Mouse (Mus musculus) frontal cortex, postnatal 10 days (tissue): ENCODE results near the gene Unc45b.
A peak's percentile ranks its signal among the peaks of the same experiment; 100 is the strongest.
"Not testable (repeated sequence)": the region's sequence is repeated elsewhere in the genome, so short reads cannot be mapped to it uniquely, and the experiment has no call there.

Experiments
- DNase-seq, 2 experiments: peaks; one replicate each; pipeline ENCODE4 v3.0.0; 2022; ENCODE audit warnings: low spot score in 2 of 2, mixed read lengths in 1 of 2

Gene Unc45b

DNA sequence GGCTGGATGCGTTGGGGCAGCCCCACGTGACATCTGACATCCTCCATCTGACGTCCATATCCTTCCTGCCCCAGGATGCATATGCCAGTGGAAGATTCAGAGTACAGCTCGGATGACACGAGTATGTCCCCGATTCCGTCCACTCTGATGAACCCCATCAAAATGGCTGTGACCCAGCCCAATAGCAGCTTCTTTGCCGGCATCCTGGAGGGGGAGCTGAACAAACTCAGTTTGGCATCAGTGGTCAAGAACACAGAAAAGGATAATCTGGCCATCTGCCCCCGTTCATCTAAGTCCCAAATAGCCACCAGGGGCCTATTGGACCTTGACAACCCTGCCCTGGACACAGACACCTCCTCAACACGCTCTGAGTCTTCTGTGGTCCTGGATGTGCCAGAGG, 12.9 kb upstream of the Unc45b start:
- DNase-seq = no peak

DNA sequence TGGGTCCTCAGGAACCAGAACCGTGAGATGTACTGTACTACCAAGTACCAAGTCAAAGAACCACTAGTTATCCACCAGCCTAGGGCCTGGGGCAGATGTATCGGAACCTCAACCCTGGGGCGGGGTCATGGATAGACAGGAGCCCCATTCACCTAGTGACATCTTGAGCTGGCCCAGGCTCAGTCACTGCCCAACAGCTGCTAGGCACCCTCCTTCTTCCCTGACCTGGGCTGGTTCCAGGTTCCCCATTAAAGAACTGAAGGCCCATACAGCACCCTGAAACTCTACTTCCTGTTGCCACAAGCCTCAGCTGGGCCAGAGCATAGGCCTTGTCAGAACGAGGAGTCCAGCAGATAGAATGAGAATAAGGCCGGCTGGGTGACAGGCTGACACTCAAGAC, 10.6 kb upstream of the Unc45b start:
- no peak for DNase-seq

DNA sequence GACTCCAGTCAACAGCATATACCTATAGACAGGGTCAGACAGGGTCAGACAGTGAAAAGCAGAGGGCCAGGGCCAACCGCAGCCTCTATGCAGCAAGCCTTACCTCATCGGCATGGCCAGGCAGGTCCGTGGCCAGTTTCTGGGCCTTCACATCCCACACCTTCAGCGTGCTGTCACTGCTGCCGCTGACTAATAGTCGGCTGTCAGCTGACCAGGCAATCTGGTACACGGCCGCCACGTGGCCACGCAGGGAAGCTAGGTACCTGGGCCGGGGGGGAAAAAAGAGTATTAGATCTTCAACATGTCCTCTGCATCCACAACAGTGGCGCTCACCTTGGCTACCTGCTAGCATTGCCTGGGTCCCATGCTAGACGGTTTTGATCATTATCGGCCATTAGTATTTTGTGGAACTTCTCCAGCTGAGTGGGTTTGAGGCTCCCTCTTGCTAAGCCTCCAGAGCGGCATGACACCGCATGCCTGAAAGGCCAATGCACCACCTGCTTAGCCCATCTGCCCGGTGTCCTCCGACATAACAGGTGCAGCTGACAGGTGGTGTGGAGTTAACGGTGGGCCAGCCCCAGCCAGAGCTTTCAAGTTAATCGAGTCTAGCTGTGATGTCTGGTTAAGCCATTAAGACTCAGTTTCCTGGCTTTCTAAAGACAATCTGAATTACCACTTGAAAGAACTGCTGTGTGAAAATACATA, 8.6 kb upstream of the Unc45b start:
- no peak for DNase-seq

DNA sequence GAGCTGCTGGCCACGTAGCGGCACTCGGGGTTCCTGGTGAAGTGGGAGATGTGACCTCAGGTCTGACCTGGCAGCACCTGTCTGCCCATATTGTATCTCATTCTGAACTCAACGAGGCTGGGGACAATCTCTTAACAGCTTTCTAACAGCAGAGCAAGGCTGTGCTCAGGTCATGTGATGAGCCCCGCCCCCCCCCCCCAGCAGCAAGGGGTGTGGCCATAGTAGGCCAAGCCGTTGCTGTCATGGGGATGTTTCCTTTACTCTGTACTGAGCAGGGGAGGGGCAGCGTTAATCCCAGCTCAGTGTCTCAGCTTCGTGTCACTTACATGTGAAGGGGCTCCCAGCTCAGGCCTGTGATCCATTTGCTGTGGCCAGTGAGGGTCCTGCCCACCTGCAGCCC, 5.4 kb upstream of the Unc45b start:
- no peak for DNase-seq

DNA sequence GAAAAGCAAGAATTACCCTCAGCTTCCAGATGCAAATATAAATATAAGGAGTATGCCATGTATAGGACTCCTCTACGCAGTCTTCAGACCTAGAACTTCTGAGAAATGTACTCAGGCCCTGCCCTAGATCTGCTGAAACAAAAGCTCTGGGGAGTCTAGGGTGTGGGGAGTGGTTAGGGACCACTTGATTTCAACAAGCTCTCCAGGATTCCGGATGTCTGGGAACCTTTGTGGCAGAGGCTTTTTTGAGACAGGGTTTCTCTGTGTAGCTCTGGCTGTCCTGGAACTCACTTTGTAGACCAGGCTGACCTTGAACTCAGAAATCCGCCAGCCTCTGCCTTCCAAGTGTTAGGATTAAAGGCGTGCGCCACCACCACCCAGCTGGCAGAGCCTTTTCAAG, 4.5 kb upstream of the Unc45b start:
- no peak for DNase-seq

DNA sequence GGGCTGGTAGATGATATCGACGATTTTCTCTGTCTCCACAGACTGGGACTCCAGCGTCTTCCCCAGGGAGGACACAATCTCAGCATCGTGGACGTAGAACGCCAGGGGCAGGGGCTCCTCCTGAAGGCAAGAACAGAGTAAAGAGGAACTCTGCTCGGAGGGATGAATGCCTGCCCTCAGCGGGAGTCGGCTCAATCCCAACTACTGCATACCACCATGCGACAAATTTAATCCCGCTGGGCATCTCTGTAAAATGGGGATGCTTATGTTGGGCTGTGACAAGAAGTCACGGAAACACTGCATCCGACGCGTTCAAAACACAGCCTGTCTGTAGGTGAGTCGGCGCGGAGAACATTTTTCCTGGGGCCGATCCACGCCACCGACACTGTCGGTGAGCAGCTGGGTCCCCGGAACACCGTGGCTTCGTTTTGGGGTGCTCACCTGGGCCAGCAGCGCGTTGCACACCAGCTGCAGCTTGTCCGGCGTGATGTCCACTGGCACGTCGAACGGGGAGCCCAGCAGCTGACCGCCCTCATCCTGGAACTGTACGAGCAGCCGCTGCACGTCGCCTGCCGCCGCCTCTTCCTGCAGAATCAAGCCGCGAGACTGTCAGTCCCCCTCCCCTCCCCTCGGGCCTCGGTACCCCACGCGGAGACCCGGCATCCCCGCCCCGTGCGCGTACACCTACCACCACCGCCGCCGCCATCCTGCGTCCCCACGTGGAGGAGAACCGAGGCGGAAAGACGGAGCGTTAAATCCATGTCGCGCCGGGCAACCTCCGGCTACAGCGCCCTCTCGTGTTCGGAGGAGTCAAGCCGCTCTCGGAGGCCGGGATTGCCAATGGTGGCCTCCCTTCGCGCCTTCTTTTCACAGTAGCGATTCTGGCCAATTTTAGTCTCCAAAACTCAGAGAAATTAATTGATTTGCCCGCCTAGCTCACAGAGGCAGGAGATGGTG, 2.4 kb upstream of the Unc45b start, which contains the start of gene Nle1:
Nle1 (minus strand) TSS at position 761 of the 957 bp plus-strand sequence.
- peak; percentile 86 to 89 for DNase-seq

DNA sequence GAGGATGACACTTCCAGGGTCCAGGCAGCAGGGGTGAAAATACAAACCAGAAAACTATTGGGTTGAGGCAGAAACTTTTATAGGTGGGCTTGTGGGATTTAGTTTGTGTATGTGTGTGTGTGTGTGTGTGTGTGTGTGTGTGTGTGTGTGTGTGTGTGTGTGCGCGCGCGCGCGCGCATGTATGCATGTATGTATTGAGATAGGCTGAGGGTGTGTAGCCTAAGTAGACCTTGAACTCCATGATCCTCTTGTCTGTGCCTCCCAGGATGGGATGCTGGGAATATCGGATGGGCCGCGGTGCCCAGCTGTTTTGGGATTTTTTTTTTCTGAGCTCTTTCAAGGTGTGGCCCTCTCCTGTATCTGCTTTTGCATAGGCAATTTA, 1.8 kb upstream of the Unc45b start:
- no peak for DNase-seq

DNA sequence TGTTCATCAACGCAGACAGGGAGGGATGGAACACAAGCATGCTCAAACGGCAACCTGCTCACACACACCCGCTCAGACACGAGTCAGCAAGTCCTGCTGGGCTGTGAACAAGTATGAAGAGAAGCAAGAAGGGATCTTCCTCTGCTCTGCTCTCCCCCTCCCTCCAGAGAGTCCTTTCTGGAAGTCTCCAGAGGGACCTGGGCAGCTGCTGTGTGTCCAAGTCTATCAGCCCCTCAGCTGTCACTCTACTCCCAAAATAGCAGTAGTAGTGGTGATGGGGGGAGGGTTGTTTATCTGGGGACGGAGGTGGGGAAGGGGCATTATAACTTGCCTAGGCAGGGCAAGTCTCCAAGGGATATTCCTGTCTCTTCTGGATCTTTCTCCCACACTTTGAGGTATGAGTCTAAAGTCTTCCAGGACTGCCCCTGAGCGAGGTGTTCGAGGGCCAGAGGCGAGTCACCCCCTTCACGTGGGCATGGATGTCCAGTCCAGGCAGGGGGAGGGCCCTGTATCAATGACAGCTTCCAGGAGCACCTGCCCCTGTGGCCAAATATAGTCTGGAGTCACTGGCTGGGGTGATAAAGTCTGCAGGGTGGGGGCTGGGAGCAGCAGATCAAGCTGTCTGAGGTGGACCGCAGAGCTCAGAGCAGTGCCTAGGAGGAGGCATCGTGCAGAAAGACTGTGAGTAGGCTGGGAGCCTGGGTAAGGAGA, 484 bp downstream of the Unc45b start:
- no peak for DNase-seq

DNA sequence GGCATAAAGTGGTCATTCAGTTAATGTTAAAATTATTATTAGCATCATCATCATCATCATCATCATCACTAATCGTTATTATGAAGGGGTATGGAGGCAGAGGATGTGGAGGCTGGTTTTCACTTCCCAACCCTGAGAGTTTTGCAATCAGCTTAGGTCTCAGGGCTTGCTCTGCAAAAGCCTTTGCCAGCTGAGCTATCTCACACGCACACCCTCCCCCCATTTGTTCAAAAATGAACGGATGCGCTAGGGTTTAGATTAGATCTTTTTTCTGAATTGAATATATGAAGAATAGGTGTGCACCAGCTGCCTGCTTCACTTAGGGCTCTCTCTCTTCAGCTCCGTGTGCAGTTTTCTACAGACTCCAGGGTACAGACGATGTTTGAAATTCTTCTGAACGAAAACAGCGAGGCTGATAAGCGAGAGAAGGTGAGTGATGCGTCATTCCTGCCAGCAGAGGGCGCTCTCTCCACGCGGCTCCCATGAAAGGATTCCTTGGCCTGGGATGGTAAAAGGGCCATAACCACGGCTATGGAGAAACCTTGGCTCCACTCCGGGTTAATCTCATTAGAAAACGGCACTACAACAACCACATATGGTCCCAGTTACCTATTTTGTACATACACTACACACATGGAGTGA, 4.5 kb downstream of the Unc45b start:
- peak in 1 of 2 experiments; percentile 66 for DNase-seq

DNA sequence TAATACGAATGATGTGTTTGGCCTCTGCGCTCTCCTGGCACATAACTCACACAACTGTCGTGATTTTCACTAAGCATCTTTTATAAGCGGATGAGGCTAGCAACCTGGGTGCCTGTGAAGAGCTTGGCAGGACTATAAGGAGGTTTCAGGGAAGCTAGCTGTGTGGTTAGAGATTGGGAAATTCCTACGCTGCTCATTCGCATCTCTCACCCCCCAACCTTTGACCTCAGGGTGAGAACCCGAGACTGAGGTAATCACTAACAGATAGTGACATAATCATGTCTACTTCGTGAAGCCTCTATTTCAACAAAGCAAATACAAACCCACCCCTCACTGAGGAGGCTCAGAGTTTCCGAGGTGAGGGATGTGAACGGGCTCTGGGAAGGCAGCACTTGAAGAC, 10.4 kb downstream of the Unc45b start:
- DNase-seq = no peak

DNA sequence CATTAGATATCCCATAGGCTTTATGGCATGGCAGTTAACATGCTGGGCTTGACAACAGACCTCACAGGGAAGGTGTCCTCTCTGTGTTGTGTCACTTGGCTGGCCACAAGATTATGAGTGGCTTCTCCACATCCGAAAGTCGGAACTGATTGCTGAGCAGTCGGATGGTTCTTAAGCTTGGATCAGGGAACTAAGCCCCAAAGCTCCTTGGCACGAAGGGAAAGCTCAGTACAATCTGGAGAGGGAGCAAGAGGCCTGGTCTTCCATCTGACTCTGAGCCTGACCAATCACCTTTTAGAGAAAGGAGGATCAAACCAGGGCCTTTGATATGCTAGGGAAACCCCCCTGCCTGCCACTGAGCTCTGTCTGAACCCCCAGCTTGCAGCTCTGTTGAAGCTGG, 11.3 kb downstream of the Unc45b start:
- DNase-seq = no peak

DNA sequence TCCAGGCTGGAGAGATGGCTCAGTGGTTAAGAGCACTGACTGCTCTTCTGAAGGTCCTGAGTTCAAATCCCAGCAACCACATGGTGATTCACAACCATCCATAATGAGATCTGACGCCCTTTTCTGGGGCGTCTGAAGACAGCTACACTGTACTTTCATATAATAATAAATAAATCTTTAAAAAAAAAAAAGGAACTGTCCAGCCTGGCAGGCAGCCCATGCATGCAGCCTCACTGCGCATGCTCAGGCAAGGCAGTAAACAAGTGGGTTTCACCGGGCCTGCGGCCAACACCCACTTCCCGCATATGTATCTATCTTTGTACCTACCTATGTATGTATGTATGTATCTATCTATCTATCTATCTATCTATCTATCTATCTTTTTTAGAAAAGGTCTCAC, 13.6 kb downstream of the Unc45b start:
- DNase-seq = not testable (repeated sequence)

DNA sequence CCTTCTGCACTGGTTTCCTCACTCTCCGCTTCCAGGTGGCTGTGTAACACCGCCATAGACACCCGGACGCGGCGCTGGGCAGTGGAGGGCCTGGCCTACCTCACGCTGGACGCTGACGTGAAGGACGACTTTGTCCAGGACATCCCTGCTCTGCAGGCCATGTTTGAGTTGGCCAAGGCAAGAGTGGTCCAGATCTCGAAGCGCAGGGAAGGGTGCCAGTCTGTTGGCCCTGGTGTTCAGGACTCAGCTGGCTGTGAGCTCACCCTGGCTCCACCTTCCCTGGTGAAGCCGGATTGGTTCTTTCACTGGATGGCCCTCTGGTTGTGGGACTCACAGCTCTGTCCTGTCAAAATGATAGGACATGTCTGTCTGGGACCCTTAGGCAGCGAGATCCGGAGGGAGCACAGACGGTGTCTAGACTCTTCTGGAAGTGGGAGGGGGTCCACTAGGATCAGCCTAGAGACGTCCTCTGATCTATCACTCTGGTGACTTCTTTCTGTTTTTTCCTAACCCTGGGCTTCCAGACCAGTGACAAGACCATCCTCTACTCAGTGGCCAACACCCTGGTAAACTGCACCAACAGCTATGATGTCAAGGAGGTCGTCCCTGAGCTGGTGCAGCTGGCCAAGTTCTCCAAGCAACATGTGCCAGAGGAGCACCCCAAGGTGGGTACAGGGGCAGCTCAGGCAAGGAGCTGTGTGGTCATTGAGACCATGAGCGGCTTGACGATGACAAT, 18.7 kb downstream of the Unc45b start:
- DNase-seq = no peak

DNA sequence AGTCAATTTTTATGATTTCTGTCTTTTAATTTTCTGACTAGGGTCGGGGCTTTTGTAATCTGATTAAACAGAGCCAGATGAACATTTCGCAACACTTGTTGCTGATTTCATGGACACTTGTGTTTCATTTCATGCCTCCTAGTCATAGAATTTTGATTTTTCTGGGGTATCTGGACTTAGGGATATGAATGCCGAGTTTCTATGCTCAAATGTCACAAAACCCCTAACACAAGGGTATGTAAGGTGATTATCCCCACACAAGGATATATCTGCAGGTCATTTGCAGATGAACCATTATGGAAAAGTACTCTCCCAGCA, 19.2 kb downstream of the Unc45b start:
- no peak for DNase-seq

DNA sequence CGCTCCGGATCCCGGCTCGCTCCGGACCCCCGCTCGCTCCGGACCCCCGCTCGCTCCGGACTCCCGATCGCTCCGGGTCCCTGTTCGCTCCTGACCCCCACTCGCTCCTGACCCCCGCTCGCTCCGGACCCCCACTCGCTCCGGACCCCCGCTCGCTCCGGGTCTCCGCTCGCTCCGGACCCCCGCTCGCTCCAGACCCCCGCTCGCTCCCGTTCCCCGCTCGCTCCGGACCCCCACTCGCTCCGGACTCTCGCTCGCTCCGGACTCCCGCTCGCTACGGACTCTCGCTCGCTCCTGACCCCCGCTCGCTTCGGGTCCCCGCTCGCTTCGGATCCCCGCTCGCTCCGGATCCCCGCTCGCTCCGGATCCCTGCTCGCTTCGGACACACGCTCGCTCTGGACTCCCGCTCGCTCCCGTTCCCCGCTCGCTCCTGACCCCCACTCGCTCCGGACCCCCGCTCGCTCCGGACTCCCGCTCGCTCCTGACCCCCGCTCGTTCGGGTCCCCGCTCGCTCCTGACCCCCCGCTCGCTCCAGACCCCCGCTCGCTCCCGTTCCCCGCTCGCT, 20.1 kb downstream of the Unc45b start:
- not testable (repeated sequence) for DNase-seq

DNA sequence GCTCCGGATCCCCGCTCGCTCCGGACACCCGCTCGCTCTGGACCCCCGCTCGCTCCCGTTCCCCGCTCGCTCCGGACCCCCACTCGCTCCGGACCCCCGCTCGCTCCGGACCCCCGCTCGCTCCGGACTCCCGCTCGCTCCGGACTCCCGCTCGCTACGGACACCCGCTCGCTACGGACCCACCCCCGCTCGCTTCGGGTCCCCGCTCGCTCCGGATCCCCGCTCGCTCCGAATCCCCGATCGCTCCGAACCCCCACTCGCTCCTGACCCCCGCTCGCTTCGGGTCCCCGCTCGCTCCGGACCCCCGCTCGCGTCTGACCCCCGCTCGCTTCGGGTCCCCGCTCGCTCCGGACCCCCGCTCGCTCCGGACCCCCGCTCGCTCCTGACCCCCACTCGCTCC, 20.8 kb downstream of the Unc45b start:
- DNase-seq = not testable (repeated sequence)

DNA sequence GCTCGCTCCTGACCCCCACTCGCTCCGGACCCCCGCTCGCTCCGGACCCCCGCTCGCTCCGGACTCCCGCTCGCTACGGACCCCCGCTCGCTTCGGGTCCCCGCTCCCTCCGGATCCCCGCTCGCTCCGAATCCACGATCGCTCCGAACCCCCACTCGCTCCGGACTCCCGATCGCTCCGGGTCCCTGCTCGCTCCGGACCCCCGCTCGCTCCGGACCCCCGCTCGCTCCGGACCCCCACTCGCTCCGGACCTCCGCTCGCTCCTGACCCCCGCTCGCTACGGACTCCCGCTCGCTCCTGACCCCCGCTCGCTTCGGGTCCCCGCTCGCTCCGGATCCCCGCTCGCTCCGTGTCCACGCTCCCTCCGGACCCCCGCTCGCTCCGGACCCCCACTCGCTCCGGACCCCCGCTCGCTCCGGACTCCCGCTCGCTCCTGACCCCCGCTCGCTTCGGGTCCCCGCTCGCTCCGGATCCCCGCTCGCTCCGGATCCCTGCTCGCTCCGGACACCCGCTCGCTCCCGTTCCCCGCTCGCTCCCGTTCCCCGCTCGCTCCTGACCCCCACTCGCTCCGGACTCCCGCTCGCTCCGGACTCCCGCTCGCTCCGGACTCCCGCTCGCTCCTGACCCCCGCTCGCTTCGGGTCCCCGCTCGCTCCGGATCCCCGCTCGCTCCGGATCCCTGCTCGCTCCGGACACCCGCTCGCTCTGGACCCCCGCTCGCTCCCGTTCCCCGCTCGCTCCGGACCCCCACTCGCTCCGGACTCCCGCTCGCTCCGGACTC, 21.5 kb downstream of the Unc45b start:
- DNase-seq = not testable (repeated sequence)

DNA sequence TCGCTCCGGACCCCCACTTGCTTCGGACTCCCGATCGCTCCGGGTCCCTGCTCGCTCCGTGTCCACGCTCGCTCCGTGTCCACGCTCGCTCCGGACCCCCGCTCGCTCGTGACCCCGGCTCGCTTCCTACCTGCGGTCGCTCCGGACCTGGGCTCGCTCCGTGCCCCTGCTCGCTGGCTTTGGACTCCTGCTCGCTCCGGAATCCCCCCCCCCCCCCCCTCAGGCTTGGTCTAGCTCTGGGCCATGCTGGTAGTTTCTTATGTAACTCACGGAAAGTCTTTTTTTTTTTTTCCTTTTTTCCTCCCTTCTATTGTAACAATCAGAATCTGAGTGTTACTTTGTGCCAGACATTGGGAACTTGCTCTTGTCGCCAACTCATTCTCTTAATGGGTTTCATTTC, 22.8 kb downstream of the Unc45b start:
- no peak for DNase-seq

DNA sequence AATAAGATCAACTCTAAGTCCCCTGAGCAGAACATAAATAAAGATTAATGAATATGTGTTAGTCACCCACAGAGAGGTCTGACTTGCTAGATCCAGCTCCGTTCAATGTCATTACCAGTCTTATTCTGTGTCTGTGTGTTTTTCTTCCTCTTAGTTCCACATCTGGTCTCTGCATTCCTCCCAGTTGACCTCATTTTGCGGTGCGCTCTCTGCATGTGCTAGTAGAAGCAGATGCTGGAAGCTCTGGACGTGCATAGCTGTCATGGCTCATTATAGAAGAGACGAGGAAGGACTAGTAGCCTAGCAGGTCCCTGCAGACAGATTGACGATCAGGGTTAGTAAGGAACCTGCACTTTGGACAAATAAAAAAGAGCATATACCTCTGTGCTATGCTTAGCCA, 33.0 kb downstream of the Unc45b start:
- DNase-seq = no peak

DNA sequence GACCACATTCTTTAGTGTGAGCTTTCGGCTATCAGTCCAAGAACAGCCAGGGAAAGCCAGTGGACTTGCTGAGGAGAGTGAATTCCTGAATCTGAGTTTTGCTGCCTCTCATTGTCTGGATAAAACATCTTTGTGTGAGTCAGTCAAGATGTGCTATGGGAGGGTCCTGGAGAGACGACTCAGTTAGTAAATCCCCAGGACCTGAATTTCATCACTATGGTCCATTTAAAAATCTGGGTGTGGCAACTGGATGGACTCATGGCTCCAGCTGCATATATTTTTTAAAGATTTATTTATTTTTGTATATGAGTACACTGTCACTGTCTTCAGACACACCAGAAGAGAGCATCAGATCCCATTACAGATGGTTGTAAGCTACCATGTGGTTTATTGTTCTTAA, 35.3 kb downstream of the Unc45b start:
- DNase-seq = no peak
